Mouse (Mus musculus) E14TG2a.4 (cell line): Measurements from ENCODE around the gene Cxcl9.

Experiments
- CTCF ChIP-seq: conservative IDR thresholded peaks from 2 replicates; pipeline ENCODE4 v1.5.1; 2014; ENCODE audit warnings: low read length
- POU5F1 ChIP-seq: IDR thresholded peaks from 2 replicates; pipeline ENCODE4 v1.6.1; 2014; ENCODE audit warnings: low read length, borderline replicate concordance

- TF ChIP-seq CTCF (no peak), POU5F1 (no peak)
Measured at GRCm38 (mm10) chr5:92340606-92341005, 12.7 kb upstream of the Cxcl9 start.
